Mouse (Mus musculus): ENCODE measurements around the gene Hist1h2ad. TPM values are rescaled to one million over a fixed set of nuclear protein-coding genes. Genes with fewer than 3 reads are reported as not detected.
"Not testable (repeated sequence)": the region's sequence is repeated elsewhere in the genome, so short reads cannot be mapped to it uniquely, and the experiment has no call there.

The Hist1h2ad gene
- total RNA-seq, 2 experiments from 2014 or later, result 15.1 to 6,356 TPM

DNA sequence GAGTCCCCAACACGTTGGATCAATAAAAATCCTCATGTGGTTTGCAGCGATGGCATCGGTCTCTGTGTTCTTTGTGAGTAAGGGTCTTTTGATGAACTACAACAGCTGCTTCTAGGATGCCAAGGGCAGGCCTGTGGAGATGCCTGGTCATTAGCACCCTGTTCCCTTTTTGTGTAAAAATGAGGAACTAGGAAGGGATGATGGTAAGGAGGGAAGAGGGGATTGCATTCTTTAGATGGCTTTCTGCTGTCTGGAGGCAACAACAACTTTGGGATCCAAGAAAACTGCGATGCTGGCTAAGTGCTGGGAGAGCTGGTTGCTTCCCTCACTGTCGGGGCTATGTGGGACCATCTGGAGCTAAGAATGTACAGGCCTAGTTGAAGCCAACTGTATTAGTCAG lies 35.9 kb upstream of the Hist1h2ad start:
- no peak for ATAC-seq (replicated peaks; ENCODE audit: low FRiP score, poor library complexity, severe bottlenecking)

DNA sequence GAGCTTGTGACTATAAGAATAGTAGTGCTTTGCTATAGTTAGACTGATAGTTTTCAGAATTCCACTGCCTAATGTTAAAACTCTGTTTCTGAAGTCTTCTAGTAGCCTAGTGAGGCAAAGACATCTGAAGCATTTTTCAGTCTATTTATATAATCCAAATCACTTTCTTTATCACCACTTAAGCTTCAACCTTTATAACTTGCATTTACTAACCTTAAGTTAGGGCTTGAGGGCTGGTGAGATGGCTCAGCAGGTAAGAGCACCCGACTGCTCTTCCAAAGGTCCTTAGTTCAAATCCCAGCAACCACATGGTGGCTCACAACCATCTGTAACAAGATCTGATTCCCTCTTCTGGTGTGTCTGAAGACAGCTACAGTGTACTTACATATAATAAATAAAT lies 34.4 kb upstream of the Hist1h2ad start:
- not testable (repeated sequence) for ATAC-seq (replicated peaks; ENCODE audit: low FRiP score, poor library complexity, severe bottlenecking)

DNA sequence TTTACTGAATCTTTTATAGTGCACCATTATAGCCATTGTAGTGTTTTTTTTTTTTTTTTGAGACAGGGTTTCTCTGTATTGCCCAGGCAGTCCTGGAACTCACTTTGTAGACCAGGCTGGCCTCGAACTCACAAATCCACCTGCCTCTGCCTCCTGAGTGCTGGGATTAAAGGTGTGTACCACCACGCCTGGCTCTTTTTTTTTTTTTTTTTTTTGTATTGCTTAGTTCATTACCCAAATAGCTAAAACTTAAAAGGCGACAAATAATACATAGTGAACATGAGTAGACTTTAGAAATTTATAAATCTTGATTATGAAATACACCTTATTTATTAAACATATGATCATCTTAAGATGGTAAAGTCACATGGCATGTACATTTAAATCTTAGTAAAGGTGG lies 32.7 kb upstream of the Hist1h2ad start:
- ATAC-seq (replicated peaks; ENCODE audit: low FRiP score, poor library complexity, severe bottlenecking), result no peak

DNA sequence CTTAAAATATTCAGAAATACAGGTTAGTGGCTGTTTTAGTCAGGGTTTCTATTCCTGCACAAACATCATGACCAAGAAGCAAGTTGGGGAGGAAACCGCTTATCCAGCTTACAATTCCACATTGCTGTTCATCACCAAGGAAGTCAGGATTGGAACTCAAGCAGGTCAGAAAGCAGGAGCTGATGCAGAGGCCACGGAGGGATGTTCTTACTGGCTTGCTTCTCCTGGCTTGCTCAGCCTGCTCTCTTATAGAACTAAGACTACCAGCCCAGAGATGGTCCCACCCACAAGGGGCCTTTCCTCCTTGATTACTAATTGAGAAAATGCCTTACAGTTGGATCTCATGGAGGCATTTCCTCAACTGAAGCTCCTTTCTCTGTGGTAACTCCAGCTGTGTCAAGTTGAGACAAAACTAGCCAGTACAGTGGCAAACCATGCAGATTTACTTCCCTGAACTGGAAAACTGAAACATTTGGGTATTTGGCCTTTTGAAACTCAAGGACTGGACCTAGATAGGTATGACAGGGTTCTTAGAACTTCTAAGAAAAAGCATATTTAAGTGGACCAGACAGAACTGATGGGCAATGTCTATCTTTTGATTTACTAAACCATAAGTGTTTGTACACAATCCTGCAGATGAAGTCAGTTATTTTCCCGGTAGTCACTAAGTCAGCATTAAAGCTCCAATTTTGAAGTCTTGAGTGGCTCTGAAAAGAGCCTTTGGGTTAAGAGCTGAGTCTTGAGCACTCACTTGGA lies 31.8 kb upstream of the Hist1h2ad start:
- not testable (repeated sequence) for ATAC-seq (replicated peaks; ENCODE audit: low FRiP score, poor library complexity, severe bottlenecking)

DNA sequence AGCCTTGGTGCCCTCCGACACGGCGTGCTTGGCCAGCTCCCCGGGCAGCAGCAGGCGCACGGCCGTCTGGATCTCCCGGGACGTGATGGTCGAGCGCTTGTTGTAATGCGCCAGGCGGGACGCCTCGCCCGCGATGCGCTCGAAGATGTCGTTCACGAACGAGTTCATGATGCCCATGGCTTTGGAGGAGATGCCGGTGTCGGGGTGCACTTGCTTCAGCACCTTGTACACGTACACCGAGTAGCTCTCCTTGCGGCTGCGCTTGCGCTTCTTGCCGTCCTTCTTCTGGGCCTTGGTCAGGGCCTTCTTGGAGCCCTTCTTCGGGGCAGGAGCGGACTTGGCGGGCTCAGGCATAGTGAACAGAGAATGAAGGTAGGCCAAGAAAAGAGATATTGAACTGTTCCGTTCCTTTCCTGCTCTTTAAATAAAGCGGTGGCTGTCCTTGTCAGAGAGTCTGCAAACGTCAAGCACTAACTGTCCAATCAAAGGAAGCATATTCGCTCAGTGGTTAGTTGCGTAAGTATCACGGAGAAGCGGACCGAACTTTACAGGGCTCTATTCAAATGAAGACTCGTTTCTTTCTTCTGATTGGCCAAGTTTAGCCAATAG lies 31.1 kb upstream of the Hist1h2ad start, which contains the start of gene Hist1h2bh:
Gene Hist1h2bh (minus strand): TSS at position 394 of the 609 bp plus-strand sequence.
- ATAC-seq (replicated peaks; ENCODE audit: low FRiP score, poor library complexity, severe bottlenecking), result peak; percentile 84

DNA sequence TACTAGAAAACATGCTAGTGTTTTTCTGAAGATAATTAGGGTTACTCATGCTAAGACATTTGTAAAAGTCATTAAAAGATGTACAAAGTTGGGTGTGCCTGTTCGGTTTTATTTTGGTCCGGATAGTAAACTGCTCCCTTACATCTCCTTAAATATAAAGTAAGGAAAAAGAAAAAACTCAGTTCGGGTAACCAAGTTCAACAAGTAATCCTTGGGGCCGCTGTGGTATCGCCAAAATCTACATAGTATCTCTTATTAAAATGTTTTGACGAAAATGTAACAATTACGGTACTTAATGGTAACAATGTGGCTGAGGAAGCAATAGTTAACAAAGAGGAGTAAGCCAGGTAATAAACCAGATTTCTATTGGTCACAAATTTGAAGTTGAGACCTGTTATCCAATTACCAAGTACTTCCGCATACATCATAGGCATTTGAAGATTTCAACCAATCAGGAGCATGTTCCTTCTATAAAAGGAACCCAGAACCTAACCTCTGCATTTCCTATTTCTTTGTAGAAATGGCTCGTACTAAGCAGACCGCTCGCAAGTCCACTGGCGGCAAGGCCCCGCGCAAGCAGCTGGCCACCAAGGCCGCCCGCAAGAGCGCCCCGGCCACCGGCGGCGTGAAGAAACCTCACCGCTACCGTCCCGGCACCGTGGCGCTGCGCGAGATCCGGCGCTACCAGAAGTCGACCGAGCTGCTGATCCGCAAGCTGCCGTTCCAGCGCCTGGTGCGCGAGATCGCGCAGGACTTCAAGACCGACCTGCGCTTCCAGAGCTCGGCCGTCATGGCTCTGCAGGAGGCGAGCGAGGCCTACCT lies 30.0 kb upstream of the Hist1h2ad start, which contains the start of gene Hist1h3f:
Gene Hist1h3f (plus strand): TSS at position 88 of the 822 bp plus-strand sequence.
- peak; percentile 82 for ATAC-seq (replicated peaks; ENCODE audit: low FRiP score, poor library complexity, severe bottlenecking)

DNA sequence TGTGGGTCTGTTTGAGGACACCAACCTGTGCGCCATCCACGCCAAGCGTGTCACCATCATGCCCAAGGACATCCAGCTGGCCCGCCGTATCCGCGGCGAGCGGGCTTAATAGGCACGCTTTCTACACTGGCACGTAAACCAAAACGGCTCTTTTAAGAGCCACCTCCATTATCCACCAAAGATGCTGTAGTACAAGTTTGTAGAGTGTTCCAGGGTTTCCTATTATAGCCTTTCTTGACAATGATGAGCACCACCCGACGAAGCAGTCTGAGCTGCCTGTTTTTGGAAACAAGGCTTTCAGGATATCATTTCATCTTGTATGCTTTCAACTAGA lies 29.4 kb upstream of the Hist1h2ad start:
- peak; percentile 44 for ATAC-seq (replicated peaks; ENCODE audit: low FRiP score, poor library complexity, severe bottlenecking)

DNA sequence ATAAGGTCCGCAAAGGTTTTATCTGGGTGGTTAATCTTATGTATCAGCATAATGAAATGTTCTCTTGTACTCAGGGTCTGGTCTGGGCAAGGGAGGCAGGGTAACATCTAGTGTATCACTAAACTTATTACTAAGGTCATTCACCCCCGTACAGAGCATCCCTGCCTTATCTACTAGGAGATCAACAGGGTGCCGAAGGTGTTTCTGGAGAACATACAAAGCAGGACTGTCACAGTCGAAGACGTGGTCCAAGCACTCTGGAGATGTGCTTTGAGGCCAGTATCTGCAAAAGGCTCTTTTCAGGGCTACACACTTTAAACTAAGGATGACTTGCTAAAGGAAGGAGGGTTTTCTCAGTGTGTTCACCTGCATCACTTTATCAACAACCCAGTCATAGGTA lies 27.5 kb upstream of the Hist1h2ad start:
- ATAC-seq (replicated peaks; ENCODE audit: low FRiP score, poor library complexity, severe bottlenecking), result no peak

DNA sequence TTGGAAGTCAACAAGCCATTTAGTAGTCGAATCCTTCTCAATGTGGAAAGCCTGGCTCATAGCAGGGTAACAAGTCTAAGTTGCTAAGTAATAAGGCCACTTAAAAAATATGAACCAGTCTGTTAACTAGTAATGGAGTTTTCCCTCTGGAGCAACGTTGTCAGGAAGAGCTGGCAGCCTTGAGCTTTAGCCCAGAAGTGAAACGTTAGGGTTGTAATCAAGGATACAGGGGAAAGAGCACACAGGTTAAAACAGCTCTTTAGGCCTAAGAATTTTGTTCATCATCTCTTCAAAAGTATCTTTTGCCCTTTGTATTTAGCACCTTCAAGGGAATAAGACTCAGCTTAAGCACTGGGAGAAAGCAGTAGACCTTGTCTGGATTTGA lies 23.4 kb upstream of the Hist1h2ad start:
- peak; percentile 12 for ATAC-seq (replicated peaks; ENCODE audit: low FRiP score, poor library complexity, severe bottlenecking)

DNA sequence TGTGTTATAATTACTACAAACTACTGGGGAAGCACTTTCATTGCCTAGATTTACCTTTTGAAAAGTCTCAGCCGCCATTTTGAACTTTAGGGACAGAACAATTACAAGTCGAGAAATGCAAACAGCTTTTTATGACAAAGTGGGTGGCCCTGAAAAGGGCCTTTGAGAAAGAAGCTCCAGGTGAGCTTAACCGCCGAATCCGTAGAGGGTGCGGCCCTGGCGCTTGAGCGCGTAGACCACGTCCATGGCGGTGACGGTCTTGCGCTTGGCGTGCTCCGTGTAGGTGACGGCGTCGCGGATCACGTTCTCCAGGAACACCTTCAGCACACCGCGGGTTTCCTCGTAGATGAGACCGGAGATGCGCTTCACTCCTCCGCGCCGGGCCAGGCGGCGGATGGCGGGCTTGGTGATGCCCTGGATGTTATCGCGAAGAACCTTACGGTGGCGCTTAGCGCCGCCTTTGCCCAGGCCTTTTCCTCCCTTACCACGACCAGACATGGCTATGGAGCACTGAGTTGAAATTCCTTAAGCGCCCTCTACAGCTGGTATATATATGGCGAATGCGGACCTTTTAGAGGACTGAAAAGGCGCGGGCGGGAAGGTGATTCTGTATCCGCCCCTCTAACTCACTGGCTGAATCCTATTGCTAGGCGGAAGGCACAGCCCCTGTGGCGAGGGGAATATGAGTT lies 22.9 kb upstream of the Hist1h2ad start, which contains the start of gene Hist1h4f:
Gene Hist1h4f (minus strand): TSS at position 503 of the 689 bp plus-strand sequence.
- ATAC-seq (replicated peaks; ENCODE audit: low FRiP score, poor library complexity, severe bottlenecking), result peak; percentile 52

DNA sequence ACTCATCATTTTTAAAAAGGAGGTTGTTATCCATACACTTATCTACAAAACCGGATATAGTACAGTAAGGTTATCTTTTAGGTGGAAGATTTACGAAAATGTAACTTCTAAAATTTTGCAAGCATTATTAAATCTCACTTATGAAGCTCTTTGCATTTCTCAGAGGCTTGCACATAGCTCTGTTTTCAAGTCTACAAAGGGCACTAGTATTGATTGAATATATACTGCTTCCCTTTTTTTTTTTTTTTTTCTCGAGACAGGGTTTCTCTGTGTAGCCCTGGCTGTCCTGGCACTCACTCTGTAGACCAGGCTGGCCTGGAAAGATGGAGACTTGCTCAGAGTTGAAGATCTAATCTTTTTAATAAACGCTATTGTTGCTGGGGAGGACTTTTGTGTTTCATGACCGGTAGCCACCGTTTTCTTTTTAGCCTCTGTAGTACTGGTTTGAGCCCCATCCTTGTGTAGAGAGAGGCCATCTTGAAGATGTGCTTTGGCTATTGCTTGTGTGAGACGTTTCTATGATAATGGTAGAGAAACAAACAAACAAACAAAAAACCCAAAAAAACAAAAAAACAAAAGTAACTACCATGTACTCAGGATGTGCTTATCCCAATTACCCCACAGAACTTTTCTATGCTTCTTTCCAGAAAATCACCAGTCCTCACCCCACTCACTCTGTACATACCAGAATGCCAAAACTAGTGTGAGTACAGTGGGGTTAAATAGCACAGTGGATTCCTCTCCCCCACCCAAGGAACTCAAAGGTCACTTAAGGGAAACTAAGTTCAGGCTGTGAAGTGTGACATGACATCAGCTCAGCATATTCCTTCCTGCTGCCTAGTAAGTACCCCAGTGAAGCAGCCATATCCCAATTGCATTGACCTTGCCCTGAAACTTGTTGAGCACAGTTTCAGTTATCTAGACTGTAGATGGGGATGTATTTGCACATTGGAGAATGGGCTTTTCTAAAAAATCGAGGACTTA lies 22.0 kb upstream of the Hist1h2ad start:
- no peak for ATAC-seq (replicated peaks; ENCODE audit: low FRiP score, poor library complexity, severe bottlenecking)

DNA sequence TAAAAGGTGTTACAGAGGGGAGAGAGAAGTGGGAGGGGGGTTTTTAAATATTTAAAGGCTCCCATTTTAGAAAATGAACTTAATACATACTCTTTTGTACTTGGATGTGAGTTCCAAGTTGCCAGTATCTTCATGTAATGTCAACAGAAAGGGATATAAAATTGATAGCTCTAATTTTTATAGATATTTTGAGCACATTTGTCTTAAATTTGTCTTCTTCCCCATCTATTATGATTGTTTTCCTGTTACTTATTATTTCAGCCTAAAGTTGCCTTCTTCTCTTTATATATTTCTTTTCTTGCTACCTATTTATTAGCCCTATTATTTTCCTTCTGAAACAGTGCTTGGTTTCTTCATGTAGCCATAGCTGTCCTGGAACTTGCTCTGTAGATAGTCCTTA lies 21.2 kb upstream of the Hist1h2ad start, which contains the start of gene Hist1h1d:
Gene Hist1h1d (plus strand): TSS at position 301 of the 400 bp plus-strand sequence.
- ATAC-seq (replicated peaks; ENCODE audit: low FRiP score, poor library complexity, severe bottlenecking), result no peak

DNA sequence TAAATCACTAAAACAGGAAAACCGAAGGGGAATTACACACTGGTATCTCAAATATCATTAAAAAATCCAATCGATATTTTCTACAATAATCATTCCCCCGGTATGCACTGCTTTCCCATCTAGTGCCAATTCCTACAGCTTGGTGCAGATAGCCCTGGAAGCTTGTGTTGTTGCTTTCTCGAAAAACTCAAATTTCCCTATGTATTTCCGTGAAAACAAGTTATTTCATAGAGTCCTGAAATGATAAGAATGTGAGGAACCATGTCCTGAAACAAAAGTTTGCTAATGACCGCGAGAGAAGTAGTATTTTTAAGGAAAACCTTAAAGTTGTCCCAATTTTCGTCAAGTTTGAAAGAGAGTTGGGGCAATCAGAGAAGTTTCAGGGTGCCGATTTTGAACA lies 19.8 kb upstream of the Hist1h2ad start:
- ATAC-seq (replicated peaks; ENCODE audit: low FRiP score, poor library complexity, severe bottlenecking), result no peak

DNA sequence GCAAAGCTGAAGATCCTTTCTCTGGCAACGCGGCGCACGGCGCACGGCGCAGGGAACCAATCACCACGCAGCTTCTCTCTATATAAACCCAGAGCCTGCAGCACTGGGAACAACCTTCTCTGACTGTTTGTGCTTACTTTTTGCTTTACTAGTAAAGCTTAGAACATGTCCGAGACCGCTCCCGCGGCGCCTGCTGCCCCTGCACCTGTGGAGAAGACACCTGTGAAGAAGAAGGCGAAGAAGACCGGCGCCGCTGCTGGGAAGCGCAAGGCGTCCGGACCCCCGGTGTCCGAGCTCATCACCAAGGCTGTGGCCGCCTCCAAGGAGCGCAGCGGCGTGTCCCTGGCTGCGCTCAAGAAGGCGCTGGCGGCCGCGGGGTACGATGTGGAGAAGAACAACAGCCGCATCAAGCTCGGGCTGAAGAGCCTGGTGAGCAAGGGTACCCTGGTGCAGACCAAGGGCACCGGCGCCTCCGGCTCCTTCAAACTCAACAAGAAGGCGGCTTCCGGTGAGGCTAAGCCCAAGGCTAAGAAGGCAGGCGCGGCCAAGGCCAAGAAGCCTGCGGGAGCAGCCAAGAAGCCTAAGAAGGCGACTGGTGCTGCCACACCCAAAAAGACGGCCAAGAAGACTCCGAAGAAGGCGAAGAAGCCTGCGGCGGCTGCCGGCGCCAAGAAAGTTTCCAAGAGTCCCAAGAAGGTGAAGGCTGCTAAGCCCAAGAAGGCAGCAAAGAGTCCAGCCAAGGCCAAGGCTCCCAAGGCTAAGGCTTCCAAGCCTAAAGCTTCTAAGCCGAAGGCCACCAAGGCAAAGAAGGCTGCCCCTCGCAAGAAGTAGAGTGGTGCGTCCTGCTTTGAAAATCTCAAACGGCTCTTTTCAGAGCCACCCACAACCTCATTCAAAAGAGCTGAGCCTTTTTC lies 19.0 kb upstream of the Hist1h2ad start:
- peak; percentile 51 for ATAC-seq (replicated peaks; ENCODE audit: low FRiP score, poor library complexity, severe bottlenecking)

DNA sequence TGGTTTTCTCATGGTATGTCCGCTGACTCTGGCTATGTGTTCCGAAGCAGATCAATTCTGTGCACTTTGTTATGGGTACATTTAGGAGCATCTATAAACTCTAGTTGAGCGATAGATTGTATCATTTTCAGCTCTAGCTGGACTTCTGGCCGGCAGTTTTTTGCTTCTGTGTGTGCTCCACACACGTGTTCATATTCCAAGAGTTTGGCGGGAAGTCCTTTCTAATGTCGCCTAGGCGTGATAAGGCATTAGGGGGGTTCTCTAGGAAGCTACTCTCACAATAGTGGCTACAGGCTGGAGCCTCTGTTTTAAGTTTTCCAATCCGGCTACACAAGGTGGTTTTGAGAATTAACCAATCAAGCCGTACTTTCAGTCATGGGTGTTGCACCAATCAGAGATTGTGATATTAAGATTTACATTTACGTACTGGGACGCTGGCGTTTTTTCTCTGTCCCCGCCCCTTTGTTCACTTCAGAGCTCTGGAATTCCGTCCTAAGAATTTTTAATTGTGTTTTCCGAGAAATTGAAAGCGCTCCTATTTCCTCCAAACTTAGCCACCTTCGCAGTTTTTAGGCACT lies 18.3 kb upstream of the Hist1h2ad start:
- ATAC-seq (replicated peaks; ENCODE audit: low FRiP score, poor library complexity, severe bottlenecking), result peak; percentile 62

DNA sequence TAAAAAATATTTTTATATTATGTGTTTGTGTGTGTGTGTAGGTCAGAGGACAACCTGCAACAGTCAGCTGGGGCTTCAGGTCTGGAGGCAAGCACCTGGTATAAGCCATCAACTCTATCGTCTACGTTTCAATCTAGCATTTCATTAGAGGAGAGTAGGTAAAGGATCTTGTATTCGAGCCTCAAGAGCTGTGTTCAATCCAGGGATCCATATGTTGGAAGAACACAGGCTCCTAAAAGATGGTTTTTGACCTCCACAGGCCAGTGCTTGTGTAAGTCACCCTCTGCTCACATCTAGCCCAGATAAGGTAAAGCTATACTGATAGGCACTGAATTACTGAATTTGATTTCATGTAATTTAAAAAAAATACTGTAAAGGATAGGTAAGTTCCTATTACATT lies 17.3 kb upstream of the Hist1h2ad start:
- ATAC-seq (replicated peaks; ENCODE audit: low FRiP score, poor library complexity, severe bottlenecking), result no peak

DNA sequence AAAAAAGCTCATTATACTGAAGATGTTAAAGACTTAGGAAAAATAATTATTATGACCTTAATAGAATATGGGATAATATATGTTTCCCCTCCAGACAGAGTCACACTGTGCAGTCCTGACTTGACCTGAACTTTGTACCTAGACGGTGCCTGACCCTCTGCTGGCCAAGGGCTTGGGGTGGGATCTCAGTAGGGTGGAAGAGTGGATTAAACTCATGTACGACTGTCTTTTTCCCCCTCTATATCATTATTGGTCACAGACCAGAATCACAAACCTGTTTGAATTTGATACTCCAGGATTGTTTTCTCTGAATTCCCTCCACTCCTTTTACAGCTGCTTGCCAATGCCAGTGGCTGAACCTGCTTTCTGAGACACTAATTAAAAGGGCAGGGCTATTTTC lies 13.5 kb upstream of the Hist1h2ad start:
- not testable (repeated sequence) for ATAC-seq (replicated peaks; ENCODE audit: low FRiP score, poor library complexity, severe bottlenecking)
